Mouse (Mus musculus) liver, embryonic 11.5 days (tissue): ENCODE data around the gene Nup210l. TPM values are rescaled to one million over a fixed set of nuclear protein-coding genes. Genes with fewer than 3 reads are reported as not detected.

Experiments used
- ATAC-seq: fragments of 200-750 bp; cut with Nextera tagmentation; replicated peaks from 2 replicates; pipeline ENCODE4 v1.8.0; 2017; ENCODE audit warnings: moderate number of reproducible peaks, mild to moderate bottlenecking, moderate TSS enrichment, moderate library complexity; ENCODE audit not compliant: low FRiP score
- DNase-seq: peaks from one replicate; pipeline ENCODE4 v3.0.0-alpha.2; 2017; ENCODE audit warnings: low spot score
- H3K27ac ChIP-seq: fragments of 300-500 bp; sonication (generic); 2 replicates; pipeline ENCODE4 v1.5.1; 2014; ENCODE audit warnings: mild to moderate bottlenecking, low read depth, low read length, control low read depth
- H3K27me3 ChIP-seq: fragments of 300-500 bp; sonication (generic); replicated peaks from 2 replicates; pipeline ENCODE4 v1.6.1; 2014; ENCODE audit warnings: low read length, mixed read lengths; ENCODE audit not compliant: control insufficient read depth, insufficient read depth
- H3K36me3 ChIP-seq: fragments of 300-500 bp; sonication (generic); 2 replicates; pipeline ENCODE4 v1.6.1; 2014; ENCODE audit warnings: mild to moderate bottlenecking, low read length, moderate library complexity, mixed read lengths; ENCODE audit not compliant: control insufficient read depth, insufficient read depth
- H3K4me1 ChIP-seq: fragments of 300-500 bp; sonication (generic); replicated peaks from 2 replicates; pipeline ENCODE4 v1.6.1; 2014; ENCODE audit warnings: low read length, mixed read lengths; ENCODE audit not compliant: control insufficient read depth, insufficient read depth
- H3K4me2 ChIP-seq: fragments of 300-500 bp; sonication (generic); 2 replicates; pipeline ENCODE4 v1.6.1; 2014; ENCODE audit warnings: mild to moderate bottlenecking, control low read depth, moderate library complexity
- H3K4me3 ChIP-seq: fragments of 300-500 bp; sonication (generic); 2 replicates; pipeline ENCODE4 v1.5.1; 2014; ENCODE audit warnings: low read depth, low read length, control low read depth
- H3K9ac ChIP-seq: fragments of 300-500 bp; sonication (generic); 2 replicates; pipeline ENCODE4 v1.6.1; 2014; ENCODE audit warnings: low read depth, low read length, control low read depth
- H3K9me3 ChIP-seq: fragments of 300-500 bp; sonication (generic); 2 replicates; pipeline ENCODE4 v1.6.1; 2016; ENCODE audit warnings: low read length, inconsistent platforms, mixed read lengths; ENCODE audit not compliant: control insufficient read depth
- WGBS: fragments of 180-500 bp; shearing (Covaris S2); extraction: QIAGEN DNeasy Blood & Tissue Kit; methylation state at CpG from one replicate; pipeline ENCODE4 v1.1.7; 2014; 5-methylcytosine and 5-hydroxymethylcytosine counted together
- polyA plus RNA-seq: library from polyadenylated mRNA; unstranded; fragments of >200 nt; fragmentation: Nextera tagmentation; extraction: Ambion mirVana; gene quantifications from 2 replicates; pipeline ENCODE4 v1.2.1, GENCODE M21; 2014

Gene Nup210l
- polyA plus RNA-seq, 1 experiment from 2014 or later = 0.49 TPM

GRCm38 (mm10) chr3:90231075-90231474, 127.1 kb downstream of the Nup210l start:
- Histone ChIP-seq H3K9ac (peak overlapping the region; percentile 93), H3K36me3 (peaks cover 7% of the 10 kb centered on the region), H3K4me1 (no peaks in the 10 kb centered on the region), H3K4me3 (peak overlapping the region; percentile 78), H3K27me3 (no peaks in the 10 kb centered on the region), H3K27ac (peak overlapping the region; percentile 92; the same call in 1 of the 2 replicates), H3K4me2 (peak overlapping the region; percentile 85), H3K9me3 (no peaks in the 10 kb centered on the region)
- no peak for ATAC-seq
- no peak for DNase-seq
- 10% methylated on average over 8 of the region's 8 CpGs for WGBS

- peak; percentile 97 for ATAC-seq
- no peaks in the 10 kb centered on the region for H3K4me1 ChIP-seq
- H3K27ac ChIP-seq = peak within 1 kb of the TSS; percentile 92
- DNase-seq = peak; percentile 90
- H3K9me3 ChIP-seq = no peaks in the 10 kb centered on the region
- H3K9ac ChIP-seq = peak within 1 kb of the TSS; percentile 93
- H3K4me3 ChIP-seq = peak within 1 kb of the TSS; percentile 78
- peak within 1 kb of the TSS; percentile 85 for H3K4me2 ChIP-seq
- under 1% methylated on average over 61 of the region's 61 CpGs for WGBS
- peaks cover 7% of the 10 kb centered on the region for H3K36me3 ChIP-seq
- H3K27me3 ChIP-seq = no peaks in the 10 kb centered on the region
Observed at GRCm38 (mm10) chr3:90231507-90232333, 127.8 kb downstream of the Nup210l start, which contains the start of gene Jtb. TSS of gene Jtb (plus strand) at chr3:90231597.

GRCm38 (mm10) chr3:90241251-90241650, 137.3 kb downstream of the Nup210l start:
- Histone ChIP-seq H3K36me3 (no peaks in the 10 kb centered on the region), H3K4me2 (no peak overlapping the region), H3K27me3 (no peaks in the 10 kb centered on the region), H3K9me3 (no peaks in the 10 kb centered on the region), H3K9ac (no peak overlapping the region), H3K4me3 (no peak overlapping the region), H3K27ac (no peak overlapping the region), H3K4me1 (peaks cover 7% of the 10 kb centered on the region; the same call in 1 of the 2 replicates)
- no peak for DNase-seq
- no peak for ATAC-seq
- 86% methylated on average over 2 of the region's 2 CpGs for WGBS

- Histone ChIP-seq H3K27ac (no peak overlapping the region), H3K9me3 (no peaks in the 10 kb centered on the region), H3K9ac (no peak overlapping the region), H3K27me3 (no peaks in the 10 kb centered on the region), H3K4me2 (no peak overlapping the region), H3K36me3 (no peaks in the 10 kb centered on the region), H3K4me3 (no peak overlapping the region), H3K4me1 (peaks cover 7% of the 10 kb centered on the region; the same call in 1 of the 2 replicates)
- 80% methylated on average over 10 of the region's 10 CpGs for WGBS
- DNase-seq (no peak), ATAC-seq (peak; percentile 21; the same call in 1 of the 2 replicates)
Observed at GRCm38 (mm10) chr3:90241669-90242358, 137.9 kb downstream of the Nup210l start.

- Histone ChIP-seq H3K36me3 (no peaks in the 10 kb centered on the region), H3K9ac (peak within 1 kb of the TSS; percentile 31; the same call in 1 of the 2 replicates), H3K9me3 (no peaks in the 10 kb centered on the region), H3K27me3 (no peaks in the 10 kb centered on the region), H3K27ac (no peak within 1 kb of the TSS), H3K4me3 (peak within 1 kb of the TSS; percentile 39), H3K4me2 (peak within 1 kb of the TSS; percentile 68), H3K4me1 (peaks cover 7% of the 10 kb centered on the region; the same call in 1 of the 2 replicates)
- no peak for DNase-seq
- ATAC-seq = no peak
- WGBS = 12% methylated on average over 19 of the region's 19 CpGs
Observed at GRCm38 (mm10) chr3:90242984-90243775, 139.2 kb downstream of the Nup210l start, which contains the start of gene Creb3l4. TSS of gene Creb3l4 (minus strand) at chr3:90243512.

- no peak for ATAC-seq
- H3K4me1 ChIP-seq = peaks cover 17% of the 10 kb centered on the region
- 72% methylated on average over 2 of the region's 2 CpGs for WGBS
Observed at GRCm38 (mm10) chr3:90245406-90245805, 141.5 kb downstream of the Nup210l start.

GRCm38 (mm10) chr3:90247630-90247959, 143.7 kb downstream of the Nup210l start:
- ATAC-seq = no peak
- peaks cover 12% of the 10 kb centered on the region for H3K36me3 ChIP-seq
- H3K4me3 ChIP-seq = peak overlapping the region; percentile 81
- H3K9me3 ChIP-seq = no peaks in the 10 kb centered on the region
- DNase-seq = no peak
- peak overlapping the region; percentile 77 for H3K27ac ChIP-seq
- WGBS = 5% methylated on average over 3 of the region's 3 CpGs
- peak overlapping the region; percentile 97 for H3K4me2 ChIP-seq
- H3K4me1 ChIP-seq = peaks cover 13% of the 10 kb centered on the region
- no peaks in the 10 kb centered on the region for H3K27me3 ChIP-seq
- peak overlapping the region; percentile 88 for H3K9ac ChIP-seq

More at GRCm38 (mm10) chr3:90245406-90245805, 141.5 kb downstream of the Nup210l start:
- Histone ChIP-seq H3K4me3 (no peak overlapping the region), H3K36me3 (0 out of 2 replicates have a peak, but pooled peaks cover 4% of the 10 kb centered on the region), H3K9ac (no peak overlapping the region), H3K27me3 (no peaks in the 10 kb centered on the region), H3K27ac (no peak overlapping the region), H3K9me3 (no peaks in the 10 kb centered on the region), H3K4me2 (no peak overlapping the region)
- no peak for DNase-seq
